Mouse (Mus musculus): ENCODE measurements at regions not wholly inside any gene's neighbourhood (a gene's known extent, or its start where the extent isn't known, plus 50 kb on each side); places are given as distances from the start of the nearest gene placed in this dataset.
A peak's percentile ranks its signal among the peaks of the same experiment; 100 is the strongest.

DNA sequence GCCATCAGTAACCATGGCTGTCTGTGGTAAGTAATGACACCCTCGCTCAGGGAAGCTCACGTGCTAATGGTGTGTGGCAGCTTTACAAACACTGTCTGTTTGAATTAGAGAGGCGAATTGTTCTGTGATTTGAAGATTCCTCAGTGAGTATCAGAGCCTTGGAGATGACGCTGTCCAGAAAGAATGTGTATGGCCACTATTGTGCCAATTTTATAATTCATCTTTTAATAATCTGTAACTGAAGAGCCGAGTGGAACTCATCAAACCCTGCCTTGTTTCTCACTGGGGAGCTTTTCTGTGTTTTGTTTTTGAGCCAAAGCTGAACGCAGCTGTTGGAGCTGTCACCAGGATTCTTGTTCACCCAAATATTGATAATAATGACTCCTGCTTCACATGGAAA is 171.7 kb downstream of the Dact1 start:
- DNase-seq (ENCODE audit: low read depth, low spot score): no peak

DNA sequence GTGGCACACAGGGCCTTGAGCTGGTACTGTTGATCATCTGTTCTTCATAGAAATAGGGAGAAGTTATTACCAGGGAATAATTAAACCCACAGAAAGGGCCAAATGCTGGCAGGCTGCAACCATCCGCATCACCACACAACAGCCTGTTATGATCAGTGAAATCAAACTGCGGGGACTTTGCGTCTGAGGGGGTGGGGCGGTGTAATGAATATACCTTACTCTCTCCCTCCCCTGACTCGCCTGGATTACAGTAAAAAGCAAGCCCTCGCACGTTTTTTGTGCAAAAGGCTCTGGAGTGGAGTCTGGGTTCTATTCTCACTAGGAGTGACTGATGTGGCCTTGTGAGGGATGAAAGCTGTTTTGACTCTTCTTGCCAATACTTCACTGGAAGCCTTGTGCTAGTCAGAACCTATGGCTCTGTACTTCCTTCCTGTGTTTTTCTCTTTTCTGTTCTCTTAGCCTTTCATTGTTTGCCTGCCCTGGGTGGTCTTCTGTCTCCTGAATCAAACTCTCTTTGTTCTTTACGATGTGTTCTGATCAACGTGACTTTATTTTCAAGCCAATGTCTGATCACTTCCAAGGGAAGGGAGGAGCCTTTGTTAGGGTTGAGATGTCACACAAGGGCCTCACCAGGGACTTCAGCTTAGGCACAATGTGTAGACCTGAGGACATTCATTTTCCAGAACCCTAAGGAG is 172.4 kb downstream of the Dact1 start:
- no peak for DNase-seq (ENCODE audit: low read depth, low spot score)

DNA sequence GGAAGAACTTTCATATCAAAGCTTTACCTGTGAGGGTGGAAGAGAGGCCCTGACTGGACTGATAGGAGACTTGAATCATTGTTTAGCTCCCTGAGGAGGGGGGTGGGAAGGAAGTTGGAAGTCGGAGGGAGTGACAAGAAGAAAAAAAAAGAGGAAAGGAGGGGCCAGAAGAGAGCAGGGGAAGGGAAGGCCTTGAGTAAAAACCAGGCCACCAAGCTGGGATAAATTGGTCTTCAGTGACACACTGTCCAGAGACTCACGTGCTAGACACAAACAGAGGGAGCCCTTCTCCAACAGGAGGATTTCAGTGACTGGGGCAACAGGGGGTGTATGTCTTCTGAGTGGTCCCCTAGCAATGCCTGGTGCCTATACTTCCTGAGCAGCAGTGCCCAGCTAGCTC is 172.9 kb downstream of the Dact1 start:
- DNase-seq (ENCODE audit: low read depth, low spot score): no peak

DNA sequence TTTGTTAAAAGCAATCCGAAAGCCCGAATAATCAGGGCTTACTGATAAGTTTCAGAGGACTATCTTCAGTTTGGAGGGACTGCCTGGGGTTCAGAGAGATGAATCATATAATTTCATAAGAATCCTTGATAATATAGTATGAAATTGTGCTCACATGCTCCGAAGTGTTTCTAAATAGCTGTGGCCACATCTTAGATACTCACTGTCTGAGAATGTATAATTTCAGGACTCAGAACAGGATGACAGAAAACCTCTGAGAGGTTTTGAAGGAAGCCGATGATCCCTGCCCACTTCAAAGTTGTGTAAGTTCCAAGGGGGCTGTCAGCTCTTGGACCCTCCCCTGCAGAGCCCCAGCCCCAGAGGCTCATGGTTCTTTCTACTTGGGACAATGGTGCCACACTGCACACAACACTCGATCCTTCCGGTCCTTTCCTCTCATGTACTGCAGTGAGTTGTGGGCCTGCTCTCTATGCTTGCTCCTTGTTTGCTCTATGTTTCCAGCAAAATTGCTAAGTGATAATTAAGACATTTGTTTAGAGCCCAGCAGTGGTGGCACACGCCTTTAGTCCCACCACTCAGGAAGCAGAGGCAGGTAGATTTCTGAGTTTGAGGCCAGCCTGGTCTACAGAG is 174.0 kb downstream of the Dact1 start:
- DNase-seq (ENCODE audit: low read depth, low spot score): no peak

DNA sequence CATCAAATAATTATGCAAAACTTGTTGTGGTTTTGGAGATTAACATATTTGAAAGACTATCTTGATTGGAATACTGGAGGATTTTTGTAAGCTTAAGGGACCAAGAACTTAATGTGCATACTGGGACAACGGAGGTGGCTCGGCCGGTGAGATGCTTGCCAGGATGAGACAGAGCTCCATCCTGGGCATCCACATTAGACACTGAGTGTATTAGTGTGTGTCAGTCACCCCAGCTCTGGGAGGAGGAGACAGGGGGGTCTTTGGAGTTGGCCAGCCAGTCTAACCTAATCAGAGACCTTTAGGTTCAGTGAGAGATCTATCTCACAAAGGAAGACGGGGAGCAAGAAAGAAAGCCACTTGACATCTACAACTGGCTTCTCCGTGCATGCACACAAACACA is 174.6 kb downstream of the Dact1 start:
- no peak for DNase-seq (ENCODE audit: low read depth, low spot score)

DNA sequence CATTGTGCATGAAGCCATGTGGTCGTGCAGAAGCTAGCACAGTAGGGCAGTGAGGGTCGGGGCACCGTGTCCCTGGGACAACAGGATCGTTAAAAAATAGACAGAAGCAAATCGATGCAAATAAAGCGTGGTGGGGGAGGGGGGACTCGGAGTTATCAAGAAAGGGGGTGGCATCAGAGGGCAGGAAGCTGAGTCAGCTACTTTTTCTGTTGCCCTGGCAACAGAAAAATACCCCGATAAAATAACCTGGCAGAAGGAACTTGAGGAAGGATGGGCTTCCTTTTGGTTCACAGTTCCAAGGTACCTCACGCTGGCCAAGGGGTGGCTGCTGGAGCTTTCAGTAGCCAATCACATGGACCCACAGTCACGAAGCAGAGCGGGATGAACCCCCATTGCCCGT is 176.4 kb downstream of the Dact1 start:
- no peak for DNase-seq (ENCODE audit: low read depth, low spot score)

DNA sequence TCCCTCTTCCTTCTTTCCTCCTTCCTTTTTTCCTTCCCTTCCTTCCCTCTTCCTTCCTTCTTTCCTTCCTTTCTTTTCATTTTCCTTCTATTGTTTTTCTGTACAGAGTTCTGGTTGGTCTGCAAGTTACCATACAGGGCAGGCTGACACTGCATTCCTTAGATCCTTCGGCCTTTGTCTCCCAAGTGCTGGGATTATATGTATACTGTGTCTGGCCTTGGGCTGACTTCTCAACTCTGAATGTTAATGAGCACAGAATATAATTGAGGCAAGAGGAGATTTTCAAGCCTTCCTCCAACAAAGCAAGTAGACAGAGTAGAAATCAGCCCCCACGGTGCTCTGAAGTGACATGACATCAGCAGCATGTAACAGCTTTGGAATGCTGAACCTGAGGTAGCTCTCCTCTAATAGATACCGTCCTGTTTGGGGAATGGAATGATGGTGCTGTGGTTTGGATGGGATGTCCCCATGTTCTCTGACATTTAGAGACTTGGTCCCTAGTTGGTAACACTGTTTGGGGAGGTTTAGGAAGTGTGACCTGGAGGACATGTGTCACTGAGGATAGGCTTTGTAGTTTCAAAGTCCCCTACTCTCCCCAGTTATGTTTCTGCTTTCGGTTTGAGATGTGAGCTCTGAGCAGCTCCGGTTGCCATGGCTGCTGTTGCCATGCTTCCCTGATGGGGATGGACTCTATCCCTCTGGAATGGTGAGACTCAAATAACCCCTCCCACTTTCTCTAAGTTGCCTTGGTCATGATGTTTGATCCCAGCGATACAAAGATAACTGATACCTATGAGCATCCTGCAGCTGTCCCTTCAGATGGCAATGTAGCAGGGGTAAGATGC is 178.1 kb downstream of the Dact1 start:
- DNase-seq (ENCODE audit: low read depth, low spot score): no peak

DNA sequence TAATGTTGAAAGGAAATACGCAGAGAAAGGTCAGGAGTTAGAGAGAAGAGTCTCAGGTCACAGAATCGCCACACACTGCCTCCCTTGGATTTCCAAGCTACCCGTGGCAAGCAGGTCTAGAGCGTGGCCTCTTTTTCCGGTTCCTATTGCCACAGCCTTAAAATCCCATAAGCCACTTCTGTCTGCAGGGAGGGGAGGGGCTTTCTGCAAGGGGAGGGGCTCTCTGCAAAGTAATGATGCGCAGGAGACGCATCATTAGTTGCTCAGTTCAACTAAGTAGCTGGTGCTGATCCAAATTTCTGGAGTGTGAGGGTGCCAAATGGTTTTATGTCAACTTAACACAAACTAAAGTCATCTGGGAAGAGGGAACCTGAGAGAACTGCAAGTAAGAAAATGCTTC is 179.6 kb downstream of the Dact1 start:
- peak; percentile 37 for DNase-seq (ENCODE audit: low read depth, low spot score)

DNA sequence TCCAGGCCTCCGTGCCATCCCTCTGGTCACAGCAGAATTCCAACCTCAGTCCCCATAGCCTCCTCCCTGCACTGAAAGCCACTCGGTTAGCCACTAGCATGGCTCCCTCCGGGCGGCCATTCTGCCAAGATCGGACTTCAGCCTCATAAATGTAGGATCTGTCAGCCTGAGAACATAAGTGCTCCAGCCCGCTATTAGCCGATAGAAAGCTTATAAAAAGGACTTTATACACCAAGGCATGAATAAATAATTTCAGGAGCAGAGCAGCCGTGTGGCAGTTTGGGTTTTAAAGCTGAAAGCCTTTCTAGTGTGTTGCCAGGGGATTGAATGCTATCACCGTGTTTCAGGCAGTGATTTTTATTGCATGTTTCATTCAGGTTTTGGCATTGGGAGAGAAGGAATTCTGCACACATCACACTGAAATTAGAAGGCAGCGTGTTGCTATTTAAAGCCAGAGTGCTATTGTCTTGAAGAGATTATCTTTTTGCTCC is 185.2 kb downstream of the Dact1 start:
- DNase-seq (ENCODE audit: low read depth, low spot score): no peak

DNA sequence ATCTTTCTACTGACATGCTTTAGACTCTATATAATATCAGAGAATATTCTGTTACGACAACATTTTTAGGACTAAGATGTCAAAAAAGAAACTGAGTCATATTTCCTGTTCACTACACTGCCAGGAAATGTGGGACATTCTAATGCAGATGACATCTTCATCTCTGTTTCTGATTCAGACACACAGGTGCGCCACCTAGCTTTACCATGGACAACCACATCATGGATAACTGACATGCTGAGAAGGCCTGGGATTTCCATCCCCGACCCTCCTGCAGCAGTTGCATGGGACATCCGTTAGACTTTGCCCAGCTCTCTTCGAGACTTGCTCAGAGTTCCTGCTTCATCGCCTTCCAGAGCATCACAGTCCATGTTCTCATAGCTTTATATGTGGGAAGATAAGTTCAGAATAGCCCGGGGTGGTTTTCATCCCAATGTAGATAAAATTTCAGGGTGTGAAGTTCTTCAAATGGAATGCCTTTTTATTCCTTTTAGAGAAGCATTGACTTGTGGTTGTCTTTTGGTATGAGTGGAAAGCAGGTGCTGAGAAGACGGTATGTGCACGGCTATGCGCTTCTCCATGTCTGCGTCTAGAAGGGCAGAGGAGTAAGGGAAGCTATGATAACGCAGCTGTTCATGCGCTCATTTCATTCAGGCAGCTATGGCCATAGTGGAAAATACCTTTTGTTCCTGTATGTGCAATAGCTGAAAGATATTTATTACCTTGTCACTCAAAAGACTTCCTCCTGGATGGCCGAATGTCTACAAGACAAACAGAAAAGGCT is 188.8 kb downstream of the Dact1 start:
- DNase-seq (ENCODE audit: low read depth, low spot score): peak; percentile 27

DNA sequence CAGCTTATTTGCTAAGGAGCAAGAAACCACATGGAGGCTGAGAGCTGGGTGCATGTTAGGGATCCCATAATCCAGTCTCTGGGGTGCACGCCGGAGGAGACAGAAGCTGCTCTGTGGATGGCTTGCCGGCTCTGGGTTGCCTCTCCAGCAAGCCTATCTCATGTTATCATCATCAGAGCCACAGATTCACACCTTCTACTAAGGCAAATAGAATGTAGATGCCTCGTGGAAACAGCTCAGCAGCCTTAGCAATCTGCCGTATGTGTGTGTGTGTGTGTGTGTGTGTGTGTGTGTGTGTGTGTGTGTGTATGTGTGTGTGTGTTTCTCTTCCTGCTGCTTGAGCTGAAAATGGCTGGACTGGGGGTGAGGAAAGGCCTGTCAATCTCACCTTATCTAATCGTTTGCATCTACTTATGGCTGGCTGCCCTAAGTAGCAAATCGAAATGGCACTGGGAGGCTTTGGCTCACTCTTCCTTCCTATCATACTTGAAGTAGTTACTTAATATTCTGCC is 191.7 kb downstream of the Dact1 start:
- no peak for DNase-seq (ENCODE audit: low read depth, low spot score)

DNA sequence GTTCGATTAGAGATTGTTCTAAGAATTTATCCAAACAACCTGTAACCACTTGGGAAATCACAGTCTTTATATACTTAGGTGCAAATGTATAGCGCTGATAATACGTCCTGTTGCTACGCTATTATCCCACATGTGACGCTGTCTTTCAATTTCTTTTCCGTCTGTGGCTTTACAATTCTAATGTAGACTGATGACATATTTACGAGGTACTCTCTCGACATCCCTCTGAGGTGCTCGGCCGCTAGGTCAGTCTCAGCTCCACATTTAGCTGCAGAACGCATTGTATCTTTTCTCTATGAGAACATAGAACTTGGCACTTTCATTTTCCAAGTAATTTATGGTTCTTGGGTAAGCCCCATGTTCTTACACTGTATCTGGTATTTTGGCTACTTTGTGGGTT is 193.6 kb downstream of the Dact1 start:
- DNase-seq (ENCODE audit: low read depth, low spot score): no peak

DNA sequence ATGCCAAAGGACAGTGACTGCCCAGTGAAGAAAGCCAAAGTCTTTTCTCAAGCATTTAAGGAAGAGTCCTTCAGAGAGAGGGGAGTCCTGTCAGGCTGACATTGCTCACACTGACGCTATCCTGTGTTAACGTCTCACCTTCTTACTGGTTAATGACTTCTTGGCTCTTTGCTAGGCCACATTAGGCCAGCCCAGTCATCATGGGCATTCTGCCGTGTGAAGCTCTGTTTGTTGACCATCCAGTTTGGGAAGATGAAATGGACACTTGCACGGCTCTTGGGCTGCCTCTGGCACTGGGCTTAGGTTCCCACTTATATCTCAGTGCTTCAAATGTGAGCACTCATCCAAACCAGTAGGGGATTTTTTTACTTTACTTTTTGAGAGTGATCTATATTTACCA is 196.5 kb downstream of the Dact1 start:
- DNase-seq (ENCODE audit: low read depth, low spot score): no peak

DNA sequence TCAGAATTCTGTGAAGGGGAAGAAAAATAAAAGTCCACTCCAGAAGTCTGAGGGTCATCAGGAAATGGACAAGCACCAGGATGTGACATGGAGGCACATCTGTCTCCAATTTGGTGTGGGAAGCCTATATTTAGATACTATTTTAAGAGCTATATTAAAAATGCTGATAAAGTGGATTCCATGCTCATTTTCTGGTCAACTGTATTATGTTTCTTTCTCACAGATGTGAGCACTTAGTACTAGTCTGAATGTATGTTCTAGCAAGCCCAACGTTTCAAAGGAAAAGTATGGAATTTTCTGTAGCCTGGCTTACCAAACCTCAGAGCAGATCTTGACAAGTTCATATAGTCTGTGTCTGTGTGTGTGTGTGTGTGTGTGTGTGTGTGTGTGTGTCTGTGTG is 197.0 kb downstream of the Dact1 start:
- no peak for DNase-seq (ENCODE audit: low read depth, low spot score)

DNA sequence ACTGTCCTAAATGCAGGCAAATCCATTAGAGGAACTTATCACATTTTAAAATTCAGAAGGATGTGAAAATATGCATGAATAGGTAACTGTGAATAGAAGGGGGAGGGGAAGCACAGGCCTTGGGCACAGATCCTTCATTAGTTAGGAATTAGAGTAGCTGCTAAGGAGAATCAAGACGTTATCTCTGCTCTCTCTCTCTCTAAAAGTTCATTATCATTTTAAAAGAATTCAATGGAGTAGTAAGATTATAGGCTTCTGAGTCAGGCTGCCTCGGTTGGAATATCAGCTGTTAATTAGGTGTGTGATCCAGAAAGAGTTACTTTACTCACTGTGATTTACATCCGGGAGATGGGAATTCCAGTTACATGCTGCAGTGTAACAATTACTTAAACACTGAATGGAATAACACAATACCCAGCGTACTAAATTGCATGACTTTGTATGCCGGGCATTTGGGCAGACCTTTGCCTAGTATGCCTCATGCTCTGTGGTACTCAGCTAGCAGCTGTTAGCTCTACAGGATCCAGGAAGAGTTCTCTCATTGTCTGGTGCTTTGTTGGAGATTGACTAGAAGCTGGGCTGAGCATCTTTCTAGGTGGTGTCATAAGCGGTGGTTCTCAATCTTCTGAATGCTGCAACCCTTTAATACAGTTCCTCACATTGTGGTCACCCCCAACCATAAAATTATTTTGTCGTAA is 203.4 kb downstream of the Dact1 start:
- DNase-seq (ENCODE audit: low read depth, low spot score): no peak

DNA sequence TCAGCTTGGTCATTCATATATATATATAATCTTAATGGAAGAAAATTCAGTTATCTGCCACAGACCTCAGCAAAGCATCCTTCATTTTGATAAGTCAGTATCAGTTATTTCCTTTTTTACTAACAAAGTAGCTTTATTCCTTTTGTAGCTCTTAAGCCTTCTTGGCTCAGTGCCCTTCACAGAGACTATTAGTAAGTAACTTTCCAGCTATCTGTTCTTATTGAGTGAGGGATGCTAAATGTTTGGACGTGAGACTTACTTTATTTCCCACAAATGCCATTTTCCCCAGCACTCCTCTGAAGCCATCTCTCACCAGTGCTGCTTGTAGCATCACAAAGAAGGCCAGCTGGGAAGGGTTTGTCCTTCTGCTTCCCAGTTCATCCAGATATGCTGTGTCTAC is 209.8 kb downstream of the Dact1 start:
- no peak for DNase-seq (ENCODE audit: low read depth, low spot score)

DNA sequence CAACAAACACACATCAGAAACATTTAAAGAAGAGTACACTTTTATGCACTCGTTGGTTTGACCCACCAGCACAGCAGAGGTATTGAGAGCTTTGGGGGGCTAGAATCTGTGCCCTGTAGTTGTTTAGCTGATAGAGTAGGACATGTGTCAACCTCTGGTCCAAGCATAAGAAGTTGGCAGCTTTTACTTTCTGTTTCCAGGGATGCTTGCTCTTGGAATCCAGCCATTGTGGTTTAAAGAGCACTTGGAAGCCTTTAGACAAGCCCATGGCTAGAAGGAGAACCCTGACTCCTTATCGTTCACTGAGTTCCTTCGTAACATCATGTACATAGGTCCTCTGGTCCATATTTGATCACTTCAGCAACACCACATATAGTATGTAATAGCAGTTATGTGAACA is 212.3 kb downstream of the Dact1 start:
- DNase-seq (ENCODE audit: low read depth, low spot score): no peak

DNA sequence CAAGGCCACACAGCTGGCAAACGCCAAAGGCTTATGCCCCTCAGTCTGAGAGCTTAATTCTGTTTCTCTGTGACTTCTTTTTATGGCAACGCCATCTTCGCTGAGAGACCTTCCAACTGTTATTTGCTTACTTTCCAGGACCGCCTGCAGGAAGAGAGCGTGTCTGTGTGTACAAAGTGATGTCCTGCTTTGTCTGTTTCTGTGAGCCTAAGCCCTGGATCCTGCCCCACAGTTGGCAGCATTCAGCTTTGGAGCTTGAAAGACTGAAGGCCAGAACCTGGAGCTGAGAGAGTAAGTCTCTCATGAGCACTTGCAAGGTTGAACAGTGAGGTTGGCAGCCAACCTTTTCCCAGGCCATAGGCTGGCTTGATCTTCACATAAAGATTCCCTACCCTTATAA is 212.8 kb downstream of the Dact1 start:
- DNase-seq (ENCODE audit: low read depth, low spot score): no peak

DNA sequence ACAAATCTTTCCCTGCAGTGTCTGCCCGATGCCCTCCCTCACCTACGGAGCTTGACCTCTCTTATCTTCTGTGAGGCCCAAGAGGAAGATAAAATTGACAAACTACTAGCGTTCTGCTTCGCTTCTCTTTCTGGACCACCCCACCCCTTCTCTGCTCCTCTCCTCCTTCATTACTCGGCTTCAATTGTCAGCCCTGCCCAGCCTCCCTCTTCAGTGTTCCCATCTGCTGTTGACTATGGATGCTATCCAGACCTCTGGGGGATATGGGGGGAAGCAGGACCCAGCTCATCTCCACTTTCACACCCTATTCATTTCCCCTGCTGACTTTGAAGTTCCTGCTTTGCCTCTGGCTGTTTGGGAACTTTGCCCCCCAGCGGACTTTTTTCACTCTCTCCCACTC is 214.5 kb downstream of the Dact1 start:
- no peak for DNase-seq (ENCODE audit: low read depth, low spot score)

DNA sequence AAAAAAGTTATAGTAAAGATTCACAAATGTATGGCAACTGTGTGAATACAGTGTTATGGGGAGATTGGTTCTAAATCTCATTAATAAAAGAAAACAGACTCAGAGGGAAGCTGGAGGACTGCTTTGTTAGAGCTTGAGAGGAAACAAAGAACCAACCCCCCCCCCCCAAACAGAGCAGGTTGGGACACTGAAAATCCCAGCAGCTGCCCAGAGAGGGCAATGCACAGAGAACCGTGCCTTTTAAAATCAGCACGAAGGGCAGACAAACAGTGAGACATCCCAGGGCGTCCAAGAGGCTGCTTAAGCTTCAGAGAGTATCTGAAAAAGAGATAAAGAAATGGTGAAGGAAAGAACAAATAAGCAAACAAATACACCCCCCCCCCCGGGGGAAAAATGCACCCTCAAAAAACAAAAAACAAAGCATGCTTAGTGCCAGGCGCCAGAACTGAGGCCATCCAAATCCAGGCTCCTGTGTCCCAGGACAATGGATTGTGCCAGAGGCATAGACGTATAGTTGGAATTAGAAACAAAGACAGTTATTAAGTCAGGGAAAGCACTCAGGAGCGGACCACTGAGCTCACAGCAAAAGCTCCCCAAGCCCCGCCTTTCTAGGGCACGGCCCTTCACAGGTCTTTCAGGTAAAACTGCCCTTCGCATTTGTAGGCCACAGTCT is 215.7 kb downstream of the Dact1 start:
- peak; percentile 28 for DNase-seq (ENCODE audit: low read depth, low spot score)
